Mouse (Mus musculus) neural tube, embryonic 14.5 days (tissue): ENCODE measurements around the gene Snx5. TPM values are rescaled to one million over a fixed set of nuclear protein-coding genes. Genes with fewer than 3 reads are reported as not detected.
A peak's percentile ranks its signal among the peaks of the same experiment; 100 is the strongest.

Experiments
- ATAC-seq: fragments of 200-750 bp; cut with Nextera tagmentation; 2 replicates; pipeline ENCODE4 v1.8.0; 2017; ENCODE audit warnings: low read depth, mild to moderate bottlenecking, moderate TSS enrichment, moderate library complexity
- H3K27ac ChIP-seq: fragments of 300-500 bp; sonication (generic); 2 replicates; pipeline ENCODE4 v1.5.1; 2014; ENCODE audit warnings: low read depth, mild to moderate bottlenecking, control low read depth, low read length, moderate library complexity, mixed read lengths
- H3K27me3 ChIP-seq: fragments of 300-500 bp; sonication (generic); 2 replicates; pipeline ENCODE4 v1.6.1; 2014; ENCODE audit warnings: low read length; ENCODE audit not compliant: control insufficient read depth, insufficient read depth
- H3K36me3 ChIP-seq: fragments of 300-500 bp; sonication (generic); 2 replicates; pipeline ENCODE4 v1.6.1; 2014; ENCODE audit warnings: low read length, mixed read lengths; ENCODE audit not compliant: control insufficient read depth, insufficient read depth
- H3K4me1 ChIP-seq: fragments of 300-500 bp; sonication (generic); 2 replicates; pipeline ENCODE4 v1.6.1; 2014; ENCODE audit warnings: low read length; ENCODE audit not compliant: control insufficient read depth, insufficient read depth
- H3K4me2 ChIP-seq: fragments of 300-500 bp; sonication (generic); 2 replicates; pipeline ENCODE4 v1.6.1; 2014; ENCODE audit warnings: mild to moderate bottlenecking, low read depth, low read length, control low read depth
- H3K4me3 ChIP-seq: fragments of 300-500 bp; sonication (generic); 2 replicates; pipeline ENCODE4 v1.5.1; 2014; ENCODE audit warnings: low read depth, low read length, control low read depth, mixed read lengths
- H3K9ac ChIP-seq: fragments of 300-500 bp; sonication (generic); replicated peaks from 2 replicates; pipeline ENCODE4 v1.6.1; 2014; ENCODE audit warnings: low read depth, mild to moderate bottlenecking, control low read depth, low read length, mixed read lengths
- H3K9me3 ChIP-seq: fragments of 300-500 bp; sonication (generic); 2 replicates; pipeline ENCODE4 v1.6.1; 2016; ENCODE audit warnings: low read length; ENCODE audit not compliant: control insufficient read depth
- WGBS: fragments of 180-500 bp; shearing (Covaris S2); extraction: QIAGEN DNeasy Blood & Tissue Kit; methylation state at CpG from one replicate; pipeline ENCODE4 v1.1.7; 2014; 5-methylcytosine and 5-hydroxymethylcytosine counted together
- polyA plus RNA-seq: library from polyadenylated mRNA; unstranded; fragments of >200 nt; fragmentation: Nextera tagmentation; extraction: Ambion mirVana; gene quantifications from 2 replicates; pipeline ENCODE4 v1.2.1, GENCODE M21; 2014

The Snx5 gene
- 79.1 and 86.8 TPM in 2 replicates for polyA plus RNA-seq

GRCm38 (mm10) chr2:144270507-144271420 is at the start of gene Snx5, which contains the start of gene Mgme1:
Gene Snx5, minus strand, starts transcription at chr2:144270906.
Gene Mgme1, plus strand, starts transcription at chr2:144270663.
- H3K4me1 ChIP-seq: peaks cover 19% of the 10 kb centered on the region
- H3K4me2 ChIP-seq: peak within 1 kb of the TSS; percentile 56
- no peaks in the 10 kb centered on the region for H3K27me3 ChIP-seq
- H3K9me3 ChIP-seq: no peaks in the 10 kb centered on the region
- under 1% methylated on average over 93 of the region's 93 CpGs for WGBS
- H3K9ac ChIP-seq: peak within 1 kb of the TSS; percentile 86
- H3K36me3 ChIP-seq: no peaks in the 10 kb centered on the region
- peak within 1 kb of the TSS; percentile 91 for H3K27ac ChIP-seq
- ATAC-seq: peak; percentile 98
- peak within 1 kb of the TSS; percentile 88 for H3K4me3 ChIP-seq

- Histone ChIP-seq H3K27ac (no peak overlapping the region), H3K4me1 (no peaks in the 10 kb centered on the region), H3K4me3 (no peak overlapping the region), H3K9ac (no peak overlapping the region), H3K36me3 (no peaks in the 10 kb centered on the region), H3K4me2 (no peak overlapping the region), H3K9me3 (no peaks in the 10 kb centered on the region), H3K27me3 (no peaks in the 10 kb centered on the region)
- WGBS: 93% methylated on average over 2 of the region's 2 CpGs
- ATAC-seq: no peak
Measured at GRCm38 (mm10) chr2:144311372-144311771, 40.7 kb upstream of the Snx5 start.

- WGBS: 48% methylated on average over 5 of the region's 5 CpGs
- no peaks in the 10 kb centered on the region for H3K27me3 ChIP-seq
- H3K27ac ChIP-seq: no peak overlapping the region
- H3K4me3 ChIP-seq: no peak overlapping the region
- H3K36me3 ChIP-seq: no peaks in the 10 kb centered on the region
- H3K9me3 ChIP-seq: no peaks in the 10 kb centered on the region
- no peak overlapping the region for H3K4me2 ChIP-seq
- no peak overlapping the region for H3K9ac ChIP-seq
- no peaks in the 10 kb centered on the region for H3K4me1 ChIP-seq
- ATAC-seq: no peak
Measured at GRCm38 (mm10) chr2:144310273-144310672, 39.6 kb upstream of the Snx5 start.

GRCm38 (mm10) chr2:144308561-144308960 is 37.9 kb upstream of the Snx5 start:
- Histone ChIP-seq H3K9me3 (no peaks in the 10 kb centered on the region), H3K4me1 (no peaks in the 10 kb centered on the region), H3K36me3 (no peaks in the 10 kb centered on the region), H3K4me3 (no peak overlapping the region), H3K27me3 (no peaks in the 10 kb centered on the region), H3K27ac (no peak overlapping the region), H3K9ac (no peak overlapping the region), H3K4me2 (no peak overlapping the region)
- WGBS: 52% methylated on average over 8 of the region's 8 CpGs
- no peak for ATAC-seq

DNA sequence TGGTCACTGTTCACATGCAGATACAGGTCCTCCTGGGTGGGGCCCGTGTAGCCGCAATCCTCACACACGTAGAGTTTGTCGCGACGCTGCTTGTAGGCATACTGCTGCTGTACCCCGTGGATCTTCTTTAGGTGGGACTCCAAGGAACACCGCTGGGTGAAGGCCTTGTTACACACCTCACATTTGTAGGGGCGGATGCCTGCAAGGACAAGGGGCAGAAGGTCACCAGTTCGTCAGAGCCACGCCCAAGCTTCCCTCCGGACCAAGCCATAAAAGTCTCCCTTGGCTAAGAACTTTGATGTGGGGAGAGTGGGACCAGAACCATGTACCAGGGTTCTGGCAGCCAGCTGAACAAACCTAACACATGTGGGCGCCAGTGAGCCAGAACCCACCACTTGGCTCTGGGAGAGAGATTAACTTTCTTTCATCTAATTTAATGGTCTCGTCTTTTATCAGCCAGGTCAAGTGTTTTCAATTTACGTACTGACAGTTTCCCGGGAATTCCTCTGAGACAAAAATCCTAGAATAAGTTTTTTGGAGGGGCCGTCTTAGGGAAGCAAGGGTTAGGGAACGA is 35.1 kb upstream of the Snx5 start:
- no peaks in the 10 kb centered on the region for H3K9me3 ChIP-seq
- WGBS: 68% methylated on average over 18 of the region's 18 CpGs
- H3K27ac ChIP-seq: no peak overlapping the region
- H3K4me3 ChIP-seq: no peak overlapping the region
- no peaks in the 10 kb centered on the region for H3K4me1 ChIP-seq
- H3K4me2 ChIP-seq: no peak overlapping the region
- no peaks in the 10 kb centered on the region for H3K36me3 ChIP-seq
- ATAC-seq: no peak
- no peak overlapping the region for H3K9ac ChIP-seq
- no peaks in the 10 kb centered on the region for H3K27me3 ChIP-seq

GRCm38 (mm10) chr2:144301101-144301500 is 30.4 kb upstream of the Snx5 start:
- no peaks in the 10 kb centered on the region for H3K36me3 ChIP-seq
- WGBS: 93% methylated on average over 11 of the region's 11 CpGs
- no peaks in the 10 kb centered on the region for H3K9me3 ChIP-seq

DNA sequence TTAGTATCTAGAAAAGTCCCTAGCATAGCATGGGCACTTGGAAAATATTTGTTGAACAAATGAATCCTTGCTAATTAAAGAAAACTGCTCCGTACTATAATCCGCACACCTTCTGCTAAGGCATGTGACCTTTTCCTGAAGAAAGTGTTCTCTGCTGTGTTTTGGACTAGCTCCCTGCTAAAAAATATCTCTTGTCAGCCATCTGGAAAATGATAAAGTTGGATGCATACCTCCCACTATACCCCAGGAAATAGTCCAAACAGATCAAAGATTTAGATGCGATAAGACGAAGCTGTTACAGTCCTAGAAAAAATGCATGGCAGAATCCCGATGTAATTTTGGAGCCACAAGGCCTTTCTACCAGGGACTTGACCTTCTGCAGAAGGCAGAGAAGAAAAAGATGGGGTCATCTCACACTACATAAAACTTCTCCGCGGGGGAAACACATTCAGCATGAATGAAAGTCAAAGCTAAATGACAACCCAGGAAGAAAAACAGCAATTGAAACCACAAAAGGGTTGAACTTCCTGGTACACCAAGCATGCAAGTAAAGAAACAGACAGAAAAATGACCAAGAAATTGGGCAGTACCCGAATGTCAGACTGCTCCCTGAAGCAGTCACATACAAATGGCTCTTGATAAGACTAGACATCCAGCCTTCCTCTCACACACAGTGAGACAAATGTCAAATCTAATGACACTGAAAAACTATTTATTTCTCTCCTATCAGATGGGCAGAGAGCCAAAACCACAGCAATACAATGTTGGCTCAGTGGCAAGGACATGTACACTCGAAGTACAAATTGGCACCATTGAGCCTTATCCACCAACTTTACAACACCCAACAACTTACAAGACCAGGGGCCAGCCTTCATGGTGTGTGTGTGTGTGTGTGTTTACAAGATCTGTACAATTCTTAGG is 29.3 kb upstream of the Snx5 start:
- no peak overlapping the region for H3K4me2 ChIP-seq
- H3K4me1 ChIP-seq: no peaks in the 10 kb centered on the region
- 72% methylated on average over 9 of the region's 9 CpGs for WGBS
- H3K36me3 ChIP-seq: no peaks in the 10 kb centered on the region
- no peak overlapping the region for H3K9ac ChIP-seq
- H3K4me3 ChIP-seq: no peak overlapping the region
- H3K9me3 ChIP-seq: no peaks in the 10 kb centered on the region
- ATAC-seq: no peak
- no peaks in the 10 kb centered on the region for H3K27me3 ChIP-seq
- H3K27ac ChIP-seq: no peak overlapping the region

More at GRCm38 (mm10) chr2:144301101-144301500, 30.4 kb upstream of the Snx5 start:
- Histone ChIP-seq H3K4me2 (no peak overlapping the region), H3K4me3 (no peak overlapping the region), H3K4me1 (no peaks in the 10 kb centered on the region), H3K27ac (no peak overlapping the region), H3K9ac (no peak overlapping the region), H3K27me3 (no peaks in the 10 kb centered on the region)
- ATAC-seq: no peak

DNA sequence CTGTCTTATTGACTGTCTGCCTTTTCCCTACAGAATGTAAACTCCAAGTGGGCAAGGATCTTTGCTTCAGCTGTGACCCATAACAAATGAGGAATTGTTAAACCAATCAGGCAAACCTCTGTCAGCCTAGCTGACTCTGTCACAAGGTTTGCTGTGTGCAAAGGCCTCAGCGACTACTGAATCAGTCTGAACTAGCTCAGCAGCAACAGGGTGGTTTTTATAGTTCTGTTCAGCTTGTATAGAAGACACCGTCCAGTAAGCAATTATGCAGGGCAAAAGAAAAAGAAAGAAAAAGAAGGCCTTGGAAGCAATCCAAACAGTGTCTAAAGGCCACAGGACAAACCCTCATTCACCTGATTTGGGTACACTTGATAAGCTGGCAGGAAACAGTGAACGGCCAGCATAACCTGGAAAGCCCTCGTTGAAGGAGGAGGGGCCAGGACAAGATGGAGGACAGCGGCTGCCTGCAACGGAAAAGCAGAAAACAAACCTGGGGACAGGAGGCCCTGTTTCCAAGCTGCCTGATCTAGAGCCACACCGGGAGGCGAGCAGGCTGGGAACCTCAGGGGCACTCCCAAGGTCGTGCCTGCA is 24.5 kb upstream of the Snx5 start:
- Histone ChIP-seq H3K4me2 (no peak overlapping the region), H3K36me3 (no peaks in the 10 kb centered on the region), H3K27ac (no peak overlapping the region), H3K9me3 (no peaks in the 10 kb centered on the region), H3K9ac (no peak overlapping the region), H3K4me1 (no peaks in the 10 kb centered on the region), H3K27me3 (no peaks in the 10 kb centered on the region), H3K4me3 (no peak overlapping the region)
- 69% methylated on average over 9 of the region's 9 CpGs for WGBS
- no peak for ATAC-seq
